Mouse (Mus musculus) lung, embryonic 14.5 days (tissue): ENCODE results near the gene Ggt5. TPM values are rescaled to one million over a fixed set of nuclear protein-coding genes. Genes with fewer than 3 reads are reported as not detected.

ENCODE experiments used
- ATAC-seq: fragments of 200-750 bp; cut with Nextera tagmentation; 2 replicates; pipeline ENCODE4 v1.8.0; 2017; ENCODE audit warnings: mild to moderate bottlenecking, moderate TSS enrichment, moderate library complexity; ENCODE audit not compliant: insufficient read depth
- DNase-seq: peaks from one replicate; pipeline ENCODE4 v3.0.0-alpha.2; 2015
- H3K27ac ChIP-seq: fragments of 300-500 bp; sonication (generic); 2 replicates; pipeline ENCODE4 v1.5.1; 2014; ENCODE audit warnings: low read depth, mild to moderate bottlenecking, moderate library complexity
- H3K27me3 ChIP-seq: fragments of 300-500 bp; sonication (generic); 2 replicates; pipeline ENCODE4 v1.6.1; 2014; ENCODE audit warnings: low read length, control low read depth; ENCODE audit not compliant: insufficient read depth
- H3K36me3 ChIP-seq: fragments of 300-500 bp; sonication (generic); 2 replicates; pipeline ENCODE4 v1.6.1; 2014; ENCODE audit warnings: control low read depth; ENCODE audit not compliant: insufficient read depth
- H3K4me1 ChIP-seq: fragments of 300-500 bp; sonication (generic); 2 replicates; pipeline ENCODE4 v1.6.1; 2014; ENCODE audit warnings: antibody characterized with exemption, control low read depth; ENCODE audit not compliant: insufficient read depth
- H3K4me2 ChIP-seq: fragments of 300-500 bp; sonication (generic); 2 replicates; pipeline ENCODE4 v1.6.1; 2014; ENCODE audit warnings: mild to moderate bottlenecking
- H3K4me3 ChIP-seq: fragments of 300-500 bp; sonication (generic); 2 replicates; pipeline ENCODE4 v1.5.1; 2014; ENCODE audit warnings: low read depth, low read length
- H3K9ac ChIP-seq: fragments of 300-500 bp; sonication (generic); 2 replicates; pipeline ENCODE4 v1.6.1; 2014
- H3K9me3 ChIP-seq: fragments of 300-500 bp; sonication (generic); 2 replicates; pipeline ENCODE4 v1.6.1; 2016; ENCODE audit warnings: low read depth, low read length, control low read depth
- CTCF ChIP-seq: IDR thresholded peaks from 2 replicates; pipeline ENCODE4 v1.5.1; 2016; ENCODE audit warnings: antibody characterized with exemption, low read depth
- WGBS: fragments of 180-500 bp; shearing (Covaris S2); extraction: QIAGEN DNeasy Blood & Tissue Kit; methylation state at CpG from one replicate; pipeline ENCODE4 v1.1.7; 2014; 5-methylcytosine and 5-hydroxymethylcytosine counted together
- polyA plus RNA-seq: library from polyadenylated mRNA; unstranded; fragments of >200 nt; fragmentation: Nextera tagmentation; extraction: Ambion mirVana; gene quantifications from 2 replicates; pipeline ENCODE4 v1.2.1, GENCODE M21; 2014

Gene Ggt5
- polyA plus RNA-seq, 1 experiment from 2014 or later, result 0.71 TPM

DNA sequence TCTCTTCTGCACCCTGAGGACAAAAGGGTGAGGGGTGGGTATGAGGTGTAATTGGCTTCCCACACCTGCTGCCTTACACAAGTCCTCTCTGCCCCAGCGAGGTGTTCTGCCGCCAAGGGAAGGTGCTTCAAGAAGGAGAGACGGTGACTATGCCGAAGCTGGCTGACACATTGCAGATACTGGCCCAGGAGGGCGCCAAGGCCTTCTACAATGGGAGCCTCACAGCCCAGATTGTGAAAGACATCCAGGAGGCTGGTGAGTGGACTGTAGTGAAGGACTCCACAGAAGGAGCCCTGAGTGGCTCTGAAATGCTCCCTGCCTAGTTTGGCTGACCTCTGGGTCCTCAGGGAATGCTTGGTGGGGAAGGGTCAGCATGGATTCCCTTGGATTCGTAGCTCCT, 10.0 kb upstream of the Ggt5 start:
- no peak for DNase-seq
- ATAC-seq, result no peak

DNA sequence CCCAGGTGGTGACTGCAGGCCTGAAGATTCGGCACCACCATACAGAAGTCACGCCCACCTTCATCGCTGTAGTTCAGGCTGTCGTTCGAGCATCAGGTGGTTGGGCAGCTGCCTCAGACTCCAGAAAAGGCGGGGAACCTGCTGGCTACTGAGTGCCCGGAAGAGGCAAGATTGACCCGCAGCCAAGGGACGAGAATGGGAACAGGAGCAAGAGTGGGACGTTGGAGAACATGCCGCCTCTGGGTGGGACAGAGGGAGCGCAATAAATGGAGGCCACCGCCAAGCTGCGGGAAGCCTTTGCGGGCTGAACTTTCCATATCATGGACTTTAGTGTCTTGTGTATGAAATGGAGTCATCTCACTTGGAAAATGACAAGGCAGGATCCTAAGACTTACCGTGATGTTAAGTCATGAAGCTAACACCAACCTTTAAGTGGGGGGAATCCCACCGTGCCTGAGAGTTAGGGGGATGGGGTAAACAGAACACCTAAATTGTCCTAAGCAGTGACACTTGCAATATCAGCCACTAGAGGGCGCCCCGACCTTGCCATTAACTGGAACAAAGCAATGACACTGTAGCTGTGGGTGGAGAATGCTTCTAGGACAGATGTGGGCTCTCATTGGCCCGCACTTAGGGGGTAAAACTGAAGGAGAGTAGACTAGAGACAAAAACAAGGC, 3.1 kb upstream of the Ggt5 start:
- H3K4me3 ChIP-seq, result no peak overlapping the region
- peak; percentile 97 for DNase-seq
- ATAC-seq, result peak; percentile 55
- H3K9me3 ChIP-seq, result no peaks in the 10 kb centered on the region
- H3K27me3 ChIP-seq, result peaks cover 7% of the 10 kb centered on the region; the same call in 1 of the 2 replicates
- H3K4me1 ChIP-seq, result peaks cover 4% of the 10 kb centered on the region; the same call in 1 of the 2 replicates
- 16% methylated on average over 20 of the region's 20 CpGs for WGBS
- no peak overlapping the region for H3K27ac ChIP-seq
- H3K4me2 ChIP-seq, result peak overlapping the region; percentile 35; the same call in 1 of the 2 replicates
- no peaks in the 10 kb centered on the region for H3K36me3 ChIP-seq
- TF ChIP-seq CTCF, result peak; percentile 99
- H3K9ac ChIP-seq, result no peak overlapping the region

More for the DNA sequence above, 10.0 kb upstream of the Ggt5 start:
- H3K27ac ChIP-seq, result no peak overlapping the region
- H3K36me3 ChIP-seq, result no peaks in the 10 kb centered on the region
- H3K4me2 ChIP-seq, result no peak overlapping the region
- no peak overlapping the region for H3K4me3 ChIP-seq
- no peak overlapping the region for H3K9ac ChIP-seq
- no peaks in the 10 kb centered on the region for H3K9me3 ChIP-seq
- H3K27me3 ChIP-seq, result no peaks in the 10 kb centered on the region
- no peaks in the 10 kb centered on the region for H3K4me1 ChIP-seq
- TF ChIP-seq CTCF, result no peak
- 82% methylated on average over 6 of the region's 6 CpGs for WGBS

GRCm38 (mm10) chr10:75586553-75586879, 2.6 kb upstream of the Ggt5 start:
- peaks cover 7% of the 10 kb centered on the region; the same call in 1 of the 2 replicates for H3K27me3 ChIP-seq
- H3K9ac ChIP-seq, result no peak overlapping the region
- ATAC-seq (no peak), DNase-seq (no peak)
- TF ChIP-seq CTCF, result no peak
- 88% methylated on average over 1 of the region's 1 CpGs for WGBS
- peak overlapping the region; percentile 35; the same call in 1 of the 2 replicates for H3K4me2 ChIP-seq
- H3K36me3 ChIP-seq, result no peaks in the 10 kb centered on the region
- H3K4me1 ChIP-seq, result peaks cover 6% of the 10 kb centered on the region; the same call in 1 of the 2 replicates
- no peaks in the 10 kb centered on the region for H3K9me3 ChIP-seq
- no peak overlapping the region for H3K4me3 ChIP-seq
- H3K27ac ChIP-seq, result 0 out of 2 replicates have a peak overlapping the region, but pooled peaks have one; percentile 24

DNA sequence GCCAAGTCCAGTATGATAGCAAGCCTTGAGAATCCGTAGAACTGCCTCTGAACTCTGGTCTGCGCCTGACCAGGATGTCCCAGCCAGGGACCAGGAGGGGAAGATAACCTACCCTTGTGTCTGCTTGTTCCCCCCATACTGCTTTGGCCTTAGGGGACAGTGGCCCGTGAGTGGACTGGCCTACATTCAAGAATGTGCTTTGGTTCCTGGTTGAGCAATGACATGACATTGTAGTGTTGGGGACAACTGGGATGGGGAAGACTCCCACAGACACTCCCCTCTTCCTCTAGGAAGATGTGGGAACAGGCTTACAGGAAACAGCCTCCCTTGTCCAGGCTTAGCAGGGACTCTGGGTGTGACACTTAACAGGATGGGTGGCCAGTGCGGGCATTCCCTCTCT, 1.4 kb upstream of the Ggt5 start:
- H3K27ac ChIP-seq, result no peak overlapping the region
- peaks cover 10% of the 10 kb centered on the region; the same call in 1 of the 2 replicates for H3K4me1 ChIP-seq
- DNase-seq (peak; percentile 19), ATAC-seq (no peak)
- no peaks in the 10 kb centered on the region for H3K36me3 ChIP-seq
- 67% methylated on average over 4 of the region's 4 CpGs for WGBS
- H3K9ac ChIP-seq, result no peak overlapping the region
- H3K9me3 ChIP-seq, result no peaks in the 10 kb centered on the region
- no peak overlapping the region for H3K4me3 ChIP-seq
- no peak overlapping the region for H3K4me2 ChIP-seq
- no peak for TF ChIP-seq CTCF
- peaks cover 7% of the 10 kb centered on the region; the same call in 1 of the 2 replicates for H3K27me3 ChIP-seq

DNA sequence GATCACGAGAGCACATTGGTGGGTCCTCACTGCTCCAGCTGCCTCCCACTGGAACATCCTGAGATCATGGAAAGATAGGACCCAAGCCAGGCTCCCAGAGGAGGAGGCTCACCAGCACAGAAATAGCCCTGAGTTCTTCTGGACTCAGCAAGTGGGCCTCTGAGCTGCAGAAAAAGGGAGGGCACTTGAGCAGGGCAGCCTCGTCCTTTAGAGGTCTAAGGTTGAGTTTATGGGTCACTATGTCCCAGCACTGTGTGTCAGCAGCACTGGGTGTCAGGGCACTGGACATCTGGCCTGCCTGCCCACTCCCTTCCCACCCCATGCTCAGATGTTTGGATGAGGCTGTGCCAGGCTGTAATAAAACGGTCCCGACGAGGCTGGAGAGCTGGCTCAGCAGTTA, 804 bp upstream of the Ggt5 start:
- no peak overlapping the region for H3K4me3 ChIP-seq
- peaks cover 7% of the 10 kb centered on the region; the same call in 1 of the 2 replicates for H3K27me3 ChIP-seq
- WGBS, result 35% methylated on average over 5 of the region's 5 CpGs
- H3K4me2 ChIP-seq, result no peak overlapping the region
- peaks cover 10% of the 10 kb centered on the region; the same call in 1 of the 2 replicates for H3K4me1 ChIP-seq
- H3K27ac ChIP-seq, result peak overlapping the region; percentile 8; the same call in 1 of the 2 replicates
- no peaks in the 10 kb centered on the region for H3K36me3 ChIP-seq
- H3K9me3 ChIP-seq, result no peaks in the 10 kb centered on the region
- no peak; the same call in 1 of the 2 replicates for ATAC-seq
- DNase-seq, result no peak
- no peak overlapping the region for H3K9ac ChIP-seq
- TF ChIP-seq CTCF, result no peak

DNA sequence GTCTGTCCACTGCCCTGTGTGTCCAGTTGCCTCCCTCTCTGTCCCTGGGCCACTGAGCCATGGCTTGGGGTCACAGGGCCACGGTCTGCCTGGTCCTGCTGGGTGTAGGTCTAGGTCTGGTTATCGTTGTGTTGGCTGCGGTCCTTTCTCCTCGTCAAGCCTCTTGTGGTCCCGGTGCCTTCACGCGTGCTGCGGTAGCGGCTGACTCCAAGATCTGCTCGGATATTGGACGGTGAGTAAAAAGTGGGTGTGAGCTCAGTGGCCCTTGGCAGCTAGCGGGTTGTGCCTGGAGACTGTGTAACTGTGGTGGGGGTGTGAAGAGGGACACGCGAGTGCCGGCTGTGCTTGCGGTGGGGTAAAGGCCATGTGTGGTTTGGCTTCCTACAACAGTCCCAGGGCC, 511 bp downstream of the Ggt5 start:
- H3K36me3 ChIP-seq, result no peaks in the 10 kb centered on the region
- peak; percentile 29 for DNase-seq
- peaks cover 10% of the 10 kb centered on the region; the same call in 1 of the 2 replicates for H3K4me1 ChIP-seq
- peak overlapping the region; percentile 8; the same call in 1 of the 2 replicates for H3K4me3 ChIP-seq
- no peak for TF ChIP-seq CTCF
- peak; percentile 16; the same call in 1 of the 2 replicates for ATAC-seq
- peak overlapping the region; percentile 54; the same call in 1 of the 2 replicates for H3K27ac ChIP-seq
- H3K4me2 ChIP-seq, result peak overlapping the region; percentile 48
- WGBS, result 44% methylated on average over 16 of the region's 16 CpGs
- H3K9ac ChIP-seq, result peak overlapping the region; percentile 38
- no peaks in the 10 kb centered on the region for H3K9me3 ChIP-seq
- peaks cover 7% of the 10 kb centered on the region; the same call in 1 of the 2 replicates for H3K27me3 ChIP-seq

GRCm38 (mm10) chr10:75591211-75591894, 2.2 kb downstream of the Ggt5 start:
- ATAC-seq (no peak), DNase-seq (peak; percentile 63)
- H3K27ac ChIP-seq, result no peak overlapping the region; the same call in 1 of the 2 replicates
- no peak; the same call in 1 of the 2 replicates for TF ChIP-seq CTCF
- no peaks in the 10 kb centered on the region for H3K27me3 ChIP-seq
- 71% methylated on average over 12 of the region's 12 CpGs for WGBS
- no peak overlapping the region for H3K9ac ChIP-seq
- no peaks in the 10 kb centered on the region for H3K9me3 ChIP-seq
- no peaks in the 10 kb centered on the region for H3K36me3 ChIP-seq
- H3K4me2 ChIP-seq, result no peak overlapping the region
- H3K4me1 ChIP-seq, result peaks cover 13% of the 10 kb centered on the region; the same call in 1 of the 2 replicates
- H3K4me3 ChIP-seq, result no peak overlapping the region
